Mouse (Mus musculus) cerebellum, postnatal 4 days (tissue): ENCODE data around the gene Fsip1.
"Not testable (repeated sequence)": the region's sequence is repeated elsewhere in the genome, so short reads cannot be mapped to it uniquely, and the experiment has no call there.

Source experiments
- DNase-seq, 2 experiments: peaks; one replicate each; pipeline ENCODE4 v3.0.0; 2022; ENCODE audit warnings: low spot score in 2 of 2, mixed read lengths in 1 of 2

The Fsip1 gene

DNA sequence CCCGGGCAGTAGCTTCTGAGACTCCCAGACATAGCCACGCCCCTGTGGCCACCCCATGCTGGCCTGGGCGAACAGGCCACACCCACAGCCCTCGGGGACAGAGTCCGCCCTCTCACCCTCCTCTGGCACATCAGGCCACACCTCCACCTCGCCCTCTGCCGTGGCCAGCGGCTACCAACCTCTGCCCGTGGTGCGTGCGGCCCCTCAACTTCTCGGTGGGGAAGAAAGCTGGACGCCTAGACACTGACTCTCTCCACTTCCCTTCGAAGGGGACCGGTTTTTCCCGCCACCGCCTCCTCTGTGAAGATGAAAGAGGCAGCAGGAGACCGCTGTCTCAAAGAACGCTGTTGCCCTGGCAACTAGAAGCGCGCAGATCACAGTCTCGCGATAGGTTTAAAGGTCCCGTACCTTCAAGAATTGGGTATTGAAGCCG lies at the start of gene Fsip1:
Gene Fsip1, minus strand, starts transcription at position 346 of the 433 bp plus-strand sequence.
- peak in 1 of 2 experiments; percentile 55 for DNase-seq

DNA sequence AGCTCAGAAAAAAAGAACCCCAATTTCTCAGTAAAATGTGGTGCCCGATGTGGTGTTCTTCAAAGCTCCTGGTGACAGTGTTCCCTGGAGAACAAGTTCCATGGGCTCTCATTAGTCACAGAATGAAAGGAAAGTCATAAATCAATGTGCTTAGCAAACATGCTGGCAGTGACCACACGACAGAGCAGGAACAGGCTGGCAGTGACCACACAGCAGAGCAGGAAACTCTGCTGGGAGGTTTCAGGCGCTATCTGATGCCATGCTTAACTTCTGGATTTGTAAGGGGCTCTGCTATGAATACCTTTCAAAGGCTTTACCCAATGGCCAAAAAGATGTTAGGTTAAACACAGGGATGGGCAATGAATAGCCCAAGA lies 49.7 kb upstream of the Fsip1 start:
- DNase-seq: no peak

DNA sequence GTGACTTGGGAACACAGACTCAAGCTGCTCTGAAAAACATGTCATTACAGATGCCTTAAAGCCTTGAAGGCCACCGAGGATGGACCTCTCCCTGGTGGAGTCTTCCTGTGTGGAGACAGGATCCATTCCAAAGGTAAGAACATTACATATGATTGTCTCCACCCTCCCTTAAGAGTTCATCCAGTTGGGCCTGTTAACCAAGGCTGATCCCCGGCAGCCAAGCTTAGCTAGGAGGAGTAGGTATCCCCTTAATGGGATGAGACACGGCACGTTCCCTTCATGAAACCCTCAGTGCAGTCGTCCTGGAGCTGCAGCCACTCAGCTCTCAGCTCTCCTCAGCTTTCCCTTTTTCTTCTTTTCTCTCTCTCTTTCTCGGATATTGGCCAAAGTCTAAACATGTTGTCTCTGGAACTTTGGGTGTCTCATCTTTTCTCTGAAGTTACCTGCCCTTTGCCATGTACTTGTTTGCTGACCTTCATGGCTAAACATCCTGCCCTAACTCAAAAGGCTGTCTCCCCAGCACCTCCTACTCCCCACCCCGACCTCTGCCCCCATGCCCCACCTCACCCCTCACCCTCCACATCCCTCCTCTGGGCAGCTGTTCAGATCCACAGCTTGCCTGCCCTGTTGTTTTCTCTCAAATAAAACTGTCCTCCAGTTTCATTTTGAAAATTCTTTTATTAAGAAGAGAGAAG lies 49.2 kb upstream of the Fsip1 start:
- DNase-seq: no peak

DNA sequence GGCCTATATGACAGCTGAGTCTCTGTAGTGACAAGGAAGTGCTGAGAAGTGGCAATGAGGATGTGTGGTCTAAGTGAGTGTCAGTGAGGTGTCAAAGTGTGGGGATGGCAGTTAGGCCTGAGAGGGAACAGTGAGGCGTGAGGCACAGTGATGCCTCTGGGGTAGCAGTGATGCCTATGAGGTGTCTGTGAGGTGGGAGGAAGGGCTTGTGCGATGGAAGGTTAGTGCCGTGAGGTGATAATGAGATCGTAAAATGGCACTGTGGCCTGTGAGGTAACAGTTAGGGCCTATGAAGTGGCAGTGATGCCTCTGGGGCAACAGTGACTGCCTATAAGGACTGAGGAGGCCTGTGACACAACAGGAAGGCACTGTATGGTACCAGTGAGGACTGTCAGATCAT lies 46.7 kb upstream of the Fsip1 start:
- DNase-seq: no peak

DNA sequence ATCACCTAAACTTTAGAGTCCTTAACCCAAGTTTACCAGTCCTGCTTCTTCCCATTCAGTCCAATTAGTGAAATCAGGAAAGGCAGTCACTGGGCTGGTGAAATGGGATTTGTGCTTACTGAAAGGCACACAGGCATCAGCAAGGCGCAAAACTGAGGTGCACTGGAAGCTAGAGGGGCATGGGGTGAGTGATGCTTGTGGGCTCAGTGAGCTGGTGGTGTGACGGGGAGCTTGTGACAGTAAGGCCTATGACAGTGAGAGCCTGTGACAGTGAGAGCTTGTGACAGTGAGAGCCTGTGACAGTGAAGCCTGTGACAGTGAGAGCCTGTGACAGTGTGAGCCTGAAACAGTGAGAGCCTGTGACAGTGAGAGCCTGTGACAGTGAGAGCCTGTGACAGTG lies 44.9 kb upstream of the Fsip1 start:
- no peak for DNase-seq

DNA sequence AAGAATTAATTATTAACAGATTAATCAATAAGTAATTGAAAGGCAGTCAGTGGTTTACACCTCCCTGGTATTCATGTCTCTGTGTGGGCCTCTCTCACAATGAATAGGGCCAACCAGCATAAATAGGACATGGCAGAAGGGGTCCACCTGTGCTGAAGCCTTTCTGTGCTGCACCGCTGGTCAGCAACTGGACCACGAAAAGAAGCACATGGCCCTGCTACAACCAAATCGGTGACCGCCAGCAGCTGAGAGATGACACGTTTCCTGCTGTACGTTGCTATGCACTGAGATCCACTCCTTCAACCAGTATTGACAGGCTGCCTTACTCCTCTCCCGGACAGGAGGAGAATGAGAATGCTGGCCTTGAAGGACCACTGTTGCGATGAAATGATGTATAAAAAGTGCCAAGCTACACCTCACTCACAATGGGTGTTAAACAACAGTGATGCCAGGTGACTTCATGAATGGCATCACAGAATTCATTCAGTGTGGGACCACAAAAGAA lies 44.3 kb upstream of the Fsip1 start:
- DNase-seq: no peak

DNA sequence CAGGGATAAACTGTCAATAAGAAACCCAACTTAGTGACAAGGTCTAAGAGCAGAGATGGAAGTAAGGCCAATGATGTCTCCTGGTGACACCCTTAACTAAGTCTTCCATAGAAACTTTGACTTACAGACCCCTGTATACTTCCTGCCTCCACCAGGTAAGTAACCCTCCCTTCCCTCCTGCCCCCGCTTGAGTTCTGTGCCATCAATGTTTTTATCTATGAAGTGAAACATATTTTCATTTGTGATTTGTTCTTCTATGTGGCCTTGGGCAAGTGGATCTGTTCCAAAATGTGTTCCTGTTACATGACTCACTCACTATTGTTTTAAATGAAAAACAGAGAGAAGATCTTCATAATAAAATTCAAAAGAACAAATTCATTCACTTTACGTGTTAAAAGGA lies 43.2 kb upstream of the Fsip1 start:
- DNase-seq: no peak

DNA sequence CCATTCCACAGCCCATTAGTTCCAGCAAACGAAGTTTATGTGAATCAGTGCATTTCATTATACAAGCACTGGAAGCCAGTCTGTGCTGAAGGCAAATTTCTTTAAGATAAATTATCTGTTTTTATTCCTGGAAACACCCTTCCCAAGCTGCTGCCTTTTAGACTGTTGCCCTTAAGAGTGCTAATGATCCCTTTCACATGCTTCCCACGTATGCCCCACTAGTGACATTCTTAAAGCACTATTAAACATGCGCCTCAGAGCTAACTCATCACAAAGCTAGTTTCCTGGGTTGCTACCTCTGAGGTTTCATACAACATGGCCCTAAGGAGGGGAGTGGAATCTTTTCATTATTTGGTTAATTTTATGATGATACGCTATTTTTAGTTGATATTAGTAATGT lies 41.8 kb upstream of the Fsip1 start:
- DNase-seq: no peak

DNA sequence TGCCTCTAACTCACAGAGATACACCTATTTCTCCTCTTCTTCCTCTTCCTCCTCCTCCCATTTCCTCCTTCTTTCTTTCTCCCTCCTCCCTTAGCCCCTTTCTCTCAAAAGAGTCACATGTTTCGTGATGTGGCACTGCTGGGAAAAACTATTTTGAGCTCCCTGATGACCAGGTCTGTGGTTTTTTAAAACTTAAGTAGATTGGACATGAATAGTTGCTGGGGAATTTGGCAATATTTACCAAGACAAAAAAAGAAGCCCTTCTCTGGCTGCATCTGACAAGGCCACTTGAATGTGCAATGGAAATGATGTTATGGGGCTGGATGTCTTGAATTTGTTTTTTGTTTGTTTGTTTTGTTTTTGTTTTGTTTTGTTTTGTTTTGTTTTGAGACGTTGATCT lies 41.2 kb upstream of the Fsip1 start:
- DNase-seq: no peak

DNA sequence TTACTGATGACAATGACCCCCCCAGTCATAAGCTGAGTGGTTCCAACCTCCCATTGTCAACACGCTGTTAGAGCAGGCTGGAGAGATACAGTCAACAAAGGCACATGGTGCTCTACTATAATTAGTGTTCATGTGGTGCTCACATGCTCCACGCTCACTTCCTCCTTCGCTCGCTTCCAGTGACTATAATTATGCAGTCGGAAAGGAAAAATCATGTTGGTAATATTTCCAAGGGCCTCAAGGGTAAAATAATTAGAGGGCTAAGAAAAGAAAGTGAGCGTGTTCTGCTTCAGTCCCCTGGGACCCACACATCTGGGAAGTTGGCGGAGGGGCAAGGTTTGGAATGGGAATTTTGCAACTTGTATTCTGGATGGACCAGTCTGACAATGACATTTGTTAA lies 38.7 kb upstream of the Fsip1 start:
- DNase-seq: no peak

DNA sequence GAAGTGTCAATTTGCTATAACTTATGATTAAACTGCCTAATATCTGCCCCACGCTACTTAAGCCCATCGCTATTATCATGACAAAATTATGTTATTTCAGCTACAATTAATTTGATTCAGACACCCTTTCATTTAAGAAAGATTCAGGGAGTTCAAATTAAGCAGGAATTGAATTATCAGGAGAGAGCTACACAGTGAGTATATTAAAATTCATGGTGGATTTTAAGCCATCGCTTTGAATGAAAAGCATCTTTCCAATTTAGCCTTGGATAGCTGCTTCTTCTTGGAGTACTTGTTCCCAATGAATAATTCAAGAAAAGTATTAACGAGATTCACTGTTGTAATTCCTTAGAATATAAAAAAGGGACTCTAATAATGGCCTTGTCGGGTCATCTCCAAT lies 36.8 kb upstream of the Fsip1 start:
- DNase-seq: no peak

DNA sequence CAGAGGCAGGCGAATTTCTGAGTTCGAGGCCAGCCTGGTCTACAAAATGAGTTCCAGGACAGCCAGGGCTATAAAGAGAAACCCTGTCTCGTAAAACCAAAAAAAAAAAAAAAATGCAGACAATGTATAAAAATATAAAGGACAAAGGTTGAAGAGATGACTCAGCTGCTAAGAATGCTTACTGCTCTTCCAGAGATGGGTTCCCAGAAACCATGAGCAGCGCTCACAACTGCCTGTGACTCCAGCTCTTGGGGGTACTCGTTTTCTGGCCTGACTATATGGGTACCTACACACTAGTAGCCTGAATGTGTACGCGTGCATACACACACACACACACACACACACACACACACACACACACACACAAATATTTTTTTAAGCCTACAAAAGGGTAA lies 32.3 kb upstream of the Fsip1 start:
- DNase-seq: not testable (repeated sequence)

DNA sequence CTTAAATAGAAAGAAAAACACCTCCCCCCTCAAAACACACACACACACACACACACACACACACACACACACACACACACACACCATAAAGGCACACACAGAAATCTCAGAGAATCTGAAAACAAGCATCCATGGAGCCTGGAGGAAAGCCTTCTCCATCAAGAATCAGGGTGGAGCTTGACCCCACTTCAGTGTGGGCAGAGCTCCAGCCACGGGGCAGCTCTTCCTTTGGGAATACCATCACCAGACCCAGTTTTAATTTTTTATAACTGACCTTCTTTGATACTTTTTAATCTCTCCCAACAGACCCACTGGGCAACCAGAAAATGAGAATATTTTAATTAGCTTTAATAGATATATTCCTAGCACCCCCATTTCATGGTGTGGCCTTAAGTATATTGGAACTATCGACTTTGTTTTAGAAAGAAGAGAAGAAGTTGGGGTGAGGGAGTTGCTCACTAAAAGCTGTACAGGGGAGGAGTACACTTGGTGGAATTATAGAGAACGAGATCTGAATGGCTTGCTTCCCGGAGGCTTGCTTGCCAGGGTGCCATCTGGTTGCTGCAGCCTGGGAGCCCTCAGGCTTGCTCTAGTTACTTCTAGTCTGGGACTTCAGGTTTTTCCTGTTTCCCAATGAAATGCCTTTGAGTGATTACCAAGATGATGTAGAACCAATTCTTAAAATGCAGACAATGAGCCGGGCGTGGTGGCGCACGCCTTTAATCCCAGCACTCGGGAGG lies 31.7 kb upstream of the Fsip1 start:
- no peak for DNase-seq

DNA sequence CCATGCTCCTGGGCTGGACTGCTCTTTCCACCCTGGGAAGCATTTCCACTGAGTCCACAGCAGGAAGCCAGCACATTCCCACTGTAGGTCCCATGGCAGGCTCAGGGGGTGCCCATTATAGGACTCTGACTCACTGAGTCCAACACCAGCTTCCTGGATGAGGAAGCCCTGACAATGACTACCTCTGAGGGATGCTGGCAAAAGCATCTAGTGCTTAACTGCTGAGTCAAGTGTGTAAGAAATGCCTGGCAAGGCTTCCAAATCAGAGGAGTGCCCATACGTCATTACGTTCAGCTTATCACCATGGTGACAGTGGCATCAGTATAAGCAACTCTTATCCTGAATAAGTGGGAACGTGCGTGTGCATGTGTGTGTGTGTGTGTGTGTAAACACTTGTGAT lies 30.9 kb upstream of the Fsip1 start:
- DNase-seq: no peak

DNA sequence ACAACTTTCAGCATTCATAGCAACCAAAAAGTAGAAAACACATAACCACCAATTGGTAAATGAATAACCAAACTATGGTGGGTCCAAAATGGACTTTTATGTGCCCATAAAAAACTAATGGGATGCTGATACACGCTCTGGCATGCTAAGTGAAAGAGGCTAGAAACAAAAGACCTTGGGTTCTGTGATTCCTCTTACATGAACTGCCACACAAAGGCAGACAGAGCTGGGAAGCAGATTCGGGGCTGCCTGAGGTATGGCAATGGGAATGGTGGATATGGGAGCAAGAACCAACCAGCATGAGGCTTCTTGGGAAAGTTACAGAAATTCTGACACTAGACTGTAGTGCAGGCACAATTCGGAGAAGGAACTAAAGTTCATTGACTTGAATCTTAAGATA lies 25.7 kb upstream of the Fsip1 start:
- no peak for DNase-seq

DNA sequence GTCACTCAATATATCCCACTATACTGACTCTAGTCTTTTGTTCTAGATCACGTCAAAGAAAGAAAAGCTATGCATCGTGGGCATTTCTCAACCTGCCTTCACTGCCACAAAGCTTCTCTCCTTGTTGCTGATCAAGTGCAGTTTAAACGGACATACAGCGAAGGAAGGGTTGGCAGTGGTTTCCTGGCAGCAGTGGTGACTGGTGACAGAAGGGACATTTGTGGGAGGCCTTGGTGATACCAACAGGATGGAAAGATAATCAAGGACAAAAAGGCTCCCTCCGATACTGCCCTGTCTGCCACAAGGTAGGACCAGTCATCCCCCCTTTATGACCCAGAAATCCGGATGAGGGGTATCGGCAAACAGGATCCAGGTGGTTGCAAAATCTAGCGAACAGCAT lies 21.5 kb upstream of the Fsip1 start:
- no peak for DNase-seq

DNA sequence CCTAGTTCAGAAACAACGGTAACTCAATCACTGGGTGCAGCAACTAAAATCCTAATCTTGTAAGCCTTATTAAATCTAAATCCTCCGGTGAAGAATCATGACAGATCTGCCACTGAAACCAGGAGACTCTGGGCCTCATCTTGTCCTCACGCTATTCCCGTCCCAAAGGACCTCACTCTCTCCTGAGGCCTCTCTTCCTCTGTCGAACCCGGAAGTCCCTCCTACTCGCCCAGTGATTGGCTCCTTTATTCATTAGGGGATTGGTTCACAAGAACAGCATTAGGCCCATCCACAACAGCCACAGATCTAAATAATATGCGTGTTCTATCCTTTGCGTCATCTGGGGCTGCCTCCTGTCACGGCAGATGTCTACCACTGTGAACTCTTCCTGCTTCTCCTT lies 14.8 kb upstream of the Fsip1 start:
- DNase-seq: no peak

DNA sequence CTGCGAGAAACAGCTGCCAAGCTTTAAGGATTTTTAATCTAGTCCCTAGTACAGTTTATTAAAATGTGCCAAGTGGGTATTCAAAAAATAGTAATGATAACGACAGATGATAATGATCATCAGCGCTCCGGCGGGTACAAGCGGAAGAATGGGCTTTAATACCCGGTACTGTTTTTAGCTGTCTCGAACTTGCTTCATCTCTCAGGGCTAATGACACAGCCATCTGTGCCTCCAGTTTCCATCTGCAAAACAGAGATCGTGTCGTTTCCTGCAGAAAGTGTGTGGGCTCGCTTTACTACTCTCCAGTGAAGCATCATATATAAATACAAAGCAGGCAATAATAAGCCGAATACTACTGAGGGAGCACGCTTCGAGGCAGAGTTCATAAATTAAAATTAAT lies 13.4 kb upstream of the Fsip1 start:
- no peak for DNase-seq

DNA sequence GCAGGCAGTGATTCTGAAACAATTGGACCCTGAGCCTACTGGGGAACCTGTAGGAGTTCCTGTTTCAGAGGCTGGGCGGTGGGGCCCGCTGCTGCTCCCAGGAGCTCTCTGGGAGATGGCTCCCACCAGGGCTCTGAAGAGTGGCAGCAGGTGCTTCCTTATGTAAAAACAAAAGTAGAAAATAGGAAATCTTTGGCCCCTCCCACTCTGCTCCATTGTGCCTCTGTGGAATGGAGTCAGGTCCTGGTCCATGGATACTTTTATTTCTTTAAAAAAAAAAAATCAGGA lies 7.1 kb upstream of the Fsip1 start:
- no peak for DNase-seq

DNA sequence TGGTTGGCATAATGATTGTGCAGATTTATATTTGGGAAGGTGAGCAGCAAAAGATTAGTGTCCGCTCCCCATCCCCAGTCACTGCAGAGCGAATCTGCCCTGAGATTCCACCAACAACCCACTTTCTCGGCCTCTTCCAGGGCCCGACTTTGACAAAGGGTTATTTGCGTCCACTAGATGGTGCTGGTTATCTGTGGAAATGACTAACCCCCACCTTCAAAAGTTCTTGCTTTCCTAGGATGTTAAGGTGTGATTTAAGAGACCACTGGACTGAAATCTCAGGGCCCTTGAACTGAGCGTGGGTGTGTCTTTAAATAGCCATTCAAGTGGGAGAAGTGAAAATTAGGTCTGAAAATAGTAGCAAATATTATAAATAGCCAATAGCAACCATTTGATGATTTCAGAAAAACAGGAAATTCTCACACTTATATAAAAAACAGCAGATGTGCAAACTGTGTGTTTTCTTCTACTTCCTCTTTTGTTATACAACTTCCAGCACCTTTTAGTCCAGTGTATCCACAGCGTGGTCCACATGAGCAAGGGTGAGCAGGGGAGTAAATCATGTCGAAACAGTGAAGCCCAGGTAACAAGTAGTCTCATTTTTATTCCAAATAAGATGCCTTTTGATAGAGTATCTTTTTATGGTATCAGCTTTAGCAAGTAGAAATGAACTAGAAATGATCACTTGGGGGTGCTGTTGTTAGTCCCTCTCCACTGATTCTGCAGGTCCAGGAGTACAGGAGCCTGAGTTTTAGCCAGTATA lies 6.6 kb upstream of the Fsip1 start:
- DNase-seq: peak in 1 of 2 experiments; percentile 53

DNA sequence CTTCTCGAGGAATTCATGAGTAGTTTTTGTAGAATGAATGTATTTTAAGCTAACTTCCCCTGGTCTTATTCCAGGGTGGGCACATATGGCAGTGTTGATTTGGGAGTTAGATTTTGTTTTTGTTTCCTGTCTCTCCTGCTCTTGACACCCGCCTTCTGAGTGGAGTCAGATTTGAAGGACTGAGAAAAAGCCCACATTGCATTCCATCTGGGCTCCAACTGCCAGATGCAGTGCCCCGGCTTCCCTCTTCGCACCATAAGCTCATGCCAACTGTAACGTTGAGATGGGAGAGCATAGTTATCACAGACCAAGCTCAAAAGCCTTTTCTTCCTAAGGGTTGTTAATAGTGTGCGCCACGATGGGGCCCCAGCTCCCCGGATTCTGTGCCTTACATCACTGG lies 5.9 kb upstream of the Fsip1 start:
- DNase-seq: no peak

DNA sequence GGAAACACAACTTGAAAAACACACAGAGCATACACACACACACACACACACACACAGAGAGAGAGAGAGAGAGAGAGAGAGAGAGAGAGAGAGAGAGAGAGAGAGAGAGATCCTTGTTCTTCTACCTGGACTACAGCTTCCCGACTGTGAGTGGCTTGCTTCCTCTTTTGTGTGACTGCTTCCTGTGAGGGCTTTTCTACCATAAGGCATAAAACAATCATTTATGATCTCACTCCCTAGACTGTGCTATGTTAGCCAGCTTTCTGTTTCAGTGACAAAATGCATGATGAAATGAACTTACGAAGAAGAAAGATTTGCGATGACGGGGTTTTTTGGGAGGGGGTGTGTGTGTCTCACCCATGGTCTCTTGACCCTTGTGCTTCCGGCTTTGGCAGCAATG lies 3.0 kb upstream of the Fsip1 start:
- no peak for DNase-seq

DNA sequence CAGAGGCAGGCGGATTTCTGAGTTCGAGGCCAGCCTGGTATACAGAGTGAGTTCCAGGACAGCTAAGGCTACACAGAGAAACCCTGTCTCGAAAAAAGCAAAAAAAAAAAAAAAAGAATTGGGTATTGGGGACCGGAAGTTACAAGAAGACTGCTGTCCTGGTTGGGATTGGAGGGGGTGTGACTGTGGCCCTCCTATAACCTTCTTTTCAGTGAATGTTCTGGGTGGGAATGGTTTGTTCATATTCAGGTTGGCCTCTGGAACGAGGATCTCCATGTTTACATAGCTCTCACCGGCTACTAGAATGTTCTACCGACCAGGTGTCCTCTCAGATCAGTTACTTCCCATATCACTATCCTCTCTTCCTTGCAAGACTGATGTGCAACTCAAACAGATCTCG lies 328 bp upstream of the Fsip1 start:
- DNase-seq: no peak
